Comparison of ENCODE assay signal across 8 mouse cellular contexts in genomic region chr5:37336485-37337105, GRCm38 (mm10). TPM values are rescaled to one million over a fixed set of nuclear protein-coding genes. Genes with fewer than 3 reads are reported as not detected.
DNase-seq lines count a peak whose midpoint lies in the region; ATAC-seq lines count a peak whose summit lies in the region.

Gene Evc, minus strand, starts transcription at chr5:37336894.

- H3K9ac ChIP-seq in intestine, embryonic 14.5 days (ENCODE audit: low read length): peak within 1 kb of the TSS; percentile 63
- peak within 1 kb of the TSS; percentile 90 for H3K9ac ChIP-seq in limb, embryonic 13.5 days
- H3K9ac ChIP-seq in midbrain, embryonic 16.5 days (ENCODE audit: low read depth, low read length): peak within 1 kb of the TSS; percentile 66

- no peak within 1 kb of the TSS for H3K27ac ChIP-seq in intestine, embryonic 14.5 days (ENCODE audit: low read depth)
- H3K27ac ChIP-seq in limb, embryonic 13.5 days: peak within 1 kb of the TSS; percentile 92
- H3K27ac ChIP-seq in midbrain, embryonic 16.5 days (ENCODE audit: low read length): no peak within 1 kb of the TSS

- DNase-seq in cerebellum, adult 18-20 months: peak; percentile 11 to 18
- DNase-seq in embryo, embryonic 10 days (ENCODE audit: low spot score): peak; percentile 88
- DNase-seq in gastrocnemius, postnatal 36 days: peak; percentile 69 to 70
- peak; percentile 86 for DNase-seq in intestine, embryonic 14.5 days (ENCODE audit: low spot score)
- peak; percentile 49 for DNase-seq in testis, postnatal 14 days (ENCODE audit: low spot score)

- H3K4me3 ChIP-seq in intestine, embryonic 14.5 days (ENCODE audit: low read depth, low read length): peak within 1 kb of the TSS; percentile 69
- peak within 1 kb of the TSS; percentile 79 for H3K4me3 ChIP-seq in limb, embryonic 13.5 days
- H3K4me3 ChIP-seq in midbrain, embryonic 16.5 days (ENCODE audit: low read depth, low read length): peak within 1 kb of the TSS; percentile 60

- H3K4me2 ChIP-seq in intestine, embryonic 14.5 days (ENCODE audit: low read length): peak within 1 kb of the TSS; percentile 82
- H3K4me2 ChIP-seq in limb, embryonic 13.5 days (replicated peaks): peak within 1 kb of the TSS; percentile 81
- peak within 1 kb of the TSS; percentile 99 for H3K4me2 ChIP-seq in midbrain, embryonic 16.5 days (ENCODE audit: low read length)

- intact Hi-C loops in gastrocnemius, postnatal 36 days (cut with DNase I): no loop called here

- peaks cover 9% of the 10 kb centered on the region; the same call in 1 of the 2 replicates for H3K36me3 ChIP-seq in intestine, embryonic 14.5 days (ENCODE audit: control insufficient read depth, insufficient read depth, low read length)
- H3K36me3 ChIP-seq in limb, embryonic 13.5 days: peaks cover 29% of the 10 kb centered on the region
- no peaks in the 10 kb centered on the region for H3K36me3 ChIP-seq in midbrain, embryonic 16.5 days (ENCODE audit: control insufficient read depth, insufficient read depth, low read length)

- H3K27me3 ChIP-seq in intestine, embryonic 14.5 days (replicated peaks; ENCODE audit: control insufficient read depth, insufficient read depth, low read length): no peaks in the 10 kb centered on the region
- no peaks in the 10 kb centered on the region for H3K27me3 ChIP-seq in limb, embryonic 13.5 days
- H3K27me3 ChIP-seq in midbrain, embryonic 16.5 days (ENCODE audit: control insufficient read depth, insufficient read depth, low read depth, low read length): peaks cover 4% of the 10 kb centered on the region

- no peaks in the 10 kb centered on the region for H3K9me3 ChIP-seq in intestine, embryonic 14.5 days (ENCODE audit: control insufficient read depth, low read length)
- no peaks in the 10 kb centered on the region for H3K9me3 ChIP-seq in limb, embryonic 13.5 days
- no peaks in the 10 kb centered on the region for H3K9me3 ChIP-seq in midbrain, embryonic 16.5 days (replicated peaks; ENCODE audit: control insufficient read depth, low read length, poor library complexity, severe bottlenecking)

- WGBS in intestine, embryonic 14.5 days: under 1% methylated on average over 48 of the region's 48 CpGs
- under 1% methylated on average over 43 of the region's 48 CpGs for WGBS in limb, embryonic 13.5 days
- WGBS in midbrain, embryonic 16.5 days: under 1% methylated on average over 45 of the region's 48 CpGs

- peaks cover 24% of the 10 kb centered on the region for H3K4me1 ChIP-seq in intestine, embryonic 14.5 days (replicated peaks; ENCODE audit: control insufficient read depth, insufficient read depth, low read length)
- peaks cover 52% of the 10 kb centered on the region for H3K4me1 ChIP-seq in limb, embryonic 13.5 days
- H3K4me1 ChIP-seq in midbrain, embryonic 16.5 days (ENCODE audit: control insufficient read depth, insufficient read depth, low read length): peaks cover 9% of the 10 kb centered on the region; the same call in 1 of the 2 replicates

- no peak for ATAC-seq in cerebellum, adult (ENCODE audit: insufficient number of reproducible peaks, low FRiP score, low TSS enrichment)
- peak; percentile 53 for ATAC-seq in intestine, embryonic 14.5 days (replicated peaks; ENCODE audit: low FRiP score, low TSS enrichment, low read depth)
- ATAC-seq in limb, embryonic 13.5 days (ENCODE audit: low FRiP score, low read depth): peak; percentile 81
- ATAC-seq in midbrain, embryonic 16.5 days: peak; percentile 61

RNA-seq across cellular contexts. Expression of gene Evc, which starts in this region (rescaled TPM):
- total RNA-seq in gastrocnemius, postnatal 36 days (2021): 10 to 100 TPM; 25.4 to 26.9 TPM
- polyA plus RNA-seq in intestine, embryonic 14.5 days (2014; fragmentation: Nextera tagmentation; extraction: Ambion mirVana): 14.3 and 15.9 TPM in 2 replicates
- polyA plus RNA-seq in limb, embryonic 13.5 days (2015; fragmentation: Nextera tagmentation; extraction: Ambion mirVana): 32.6 and 33.2 TPM in 2 replicates
- polyA plus RNA-seq in midbrain, embryonic 16.5 days (2015; fragmentation: Nextera tagmentation; extraction: Ambion mirVana): 3.5 and 3.6 TPM in 2 replicates

Comparison
In these comparisons a context has a peak if more than half of its experiments do, and no peak if none do; other contexts are left out.
1. DNase-seq: peak in every context shown above with its lines; median percentile 88 in embryo, embryonic 10 days; 86 in intestine, embryonic 14.5 days; 70 in gastrocnemius, postnatal 36 days; 49 in testis, postnatal 14 days; 14 in cerebellum, adult 18-20 months.